Mouse (Mus musculus) hindbrain, embryonic 15.5 days (tissue): ENCODE measurements around the gene St6galnac4. TPM values are rescaled to one million over a fixed set of nuclear protein-coding genes. Genes with fewer than 3 reads are reported as not detected.

Experiments used
- ATAC-seq: fragments of 200-750 bp; cut with Nextera tagmentation; 2 replicates; pipeline ENCODE4 v1.8.0; 2017; ENCODE audit warnings: low read depth, moderate number of reproducible peaks, moderate TSS enrichment; ENCODE audit not compliant: low FRiP score
- H3K27ac ChIP-seq: fragments of 300-500 bp; sonication (generic); replicated peaks from 2 replicates; pipeline ENCODE4 v1.5.1; 2015; ENCODE audit warnings: mild to moderate bottlenecking, inconsistent platforms
- H3K27me3 ChIP-seq: fragments of 300-500 bp; sonication (generic); 2 replicates; pipeline ENCODE4 v1.6.1; 2015; ENCODE audit warnings: control low read depth, inconsistent platforms
- H3K36me3 ChIP-seq: fragments of 300-500 bp; sonication (generic); 2 replicates; pipeline ENCODE4 v1.6.1; 2015; ENCODE audit warnings: control low read depth, inconsistent platforms
- H3K4me1 ChIP-seq: fragments of 300-500 bp; sonication (generic); replicated peaks from 2 replicates; pipeline ENCODE4 v1.6.1; 2015; ENCODE audit warnings: control low read depth, inconsistent platforms
- H3K4me2 ChIP-seq: fragments of 300-500 bp; sonication (generic); 2 replicates; pipeline ENCODE4 v1.6.1; 2015; ENCODE audit warnings: moderate library complexity, mild to moderate bottlenecking, inconsistent platforms
- H3K4me3 ChIP-seq: fragments of 300-500 bp; sonication (generic); 2 replicates; pipeline ENCODE4 v1.5.1; 2015; ENCODE audit warnings: mild to moderate bottlenecking, inconsistent platforms
- H3K9ac ChIP-seq: fragments of 300-500 bp; sonication (generic); 2 replicates; pipeline ENCODE4 v1.6.1; 2015; ENCODE audit warnings: inconsistent platforms
- H3K9me3 ChIP-seq: fragments of 300-500 bp; sonication (generic); 2 replicates; pipeline ENCODE4 v1.6.1; 2016; ENCODE audit warnings: control low read depth, inconsistent platforms
- WGBS: fragments of 180-500 bp; shearing (Covaris S2); methylation state at CpG from one replicate; pipeline ENCODE4 v1.1.7; 2015; 5-methylcytosine and 5-hydroxymethylcytosine counted together
- polyA plus RNA-seq: library from polyadenylated mRNA; unstranded; fragments of >200 nt; fragmentation: Nextera tagmentation; extraction: Ambion mirVana; gene quantifications from 2 replicates; pipeline ENCODE4 v1.2.1, GENCODE M21; 2015

The St6galnac4 gene
- polyA plus RNA-seq, 1 experiment from 2014 or later: 41.9 TPM

- Histone ChIP-seq H3K27ac (no peak overlapping the region), H3K9ac (no peak overlapping the region), H3K27me3 (no peaks in the 10 kb centered on the region), H3K9me3 (no peaks in the 10 kb centered on the region), H3K4me2 (no peak overlapping the region), H3K4me1 (peaks cover 32% of the 10 kb centered on the region), H3K4me3 (no peak overlapping the region), H3K36me3 (peaks cover 4% of the 10 kb centered on the region; the same call in 1 of the 2 replicates)
- 48% methylated on average over 7 of the region's 7 CpGs for WGBS
- no peak for ATAC-seq
Observed at GRCm38 (mm10) chr2:32631737-32632394, 45.0 kb downstream of the St6galnac4 start.

- no peaks in the 10 kb centered on the region for H3K27me3 ChIP-seq
- peaks cover 14% of the 10 kb centered on the region for H3K4me1 ChIP-seq
- 63% methylated on average over 5 of the region's 5 CpGs for WGBS
- peaks cover 4% of the 10 kb centered on the region; the same call in 1 of the 2 replicates for H3K36me3 ChIP-seq
- H3K27ac ChIP-seq: no peak overlapping the region
- ATAC-seq: no peak
- no peaks in the 10 kb centered on the region for H3K9me3 ChIP-seq
- H3K9ac ChIP-seq: no peak overlapping the region
- H3K4me3 ChIP-seq: no peak overlapping the region
- no peak overlapping the region for H3K4me2 ChIP-seq
Observed at GRCm38 (mm10) chr2:32633660-32634059, 46.8 kb downstream of the St6galnac4 start.

GRCm38 (mm10) chr2:32634277-32635105 is 47.6 kb downstream of the St6galnac4 start:
- H3K9me3 ChIP-seq: no peaks in the 10 kb centered on the region
- H3K9ac ChIP-seq: no peak overlapping the region
- H3K27ac ChIP-seq: no peak overlapping the region
- H3K4me2 ChIP-seq: no peak overlapping the region
- H3K4me3 ChIP-seq: no peak overlapping the region
- H3K4me1 ChIP-seq: peaks cover 6% of the 10 kb centered on the region
- WGBS: 88% methylated on average over 10 of the region's 10 CpGs
- H3K36me3 ChIP-seq: peaks cover 4% of the 10 kb centered on the region; the same call in 1 of the 2 replicates
- H3K27me3 ChIP-seq: no peaks in the 10 kb centered on the region
- no peak for ATAC-seq

GRCm38 (mm10) chr2:32636617-32637016 is 49.7 kb downstream of the St6galnac4 start:
- Histone ChIP-seq H3K27me3 (no peaks in the 10 kb centered on the region), H3K4me3 (no peak overlapping the region), H3K4me1 (no peaks in the 10 kb centered on the region; the same call in 1 of the 2 replicates), H3K9me3 (no peaks in the 10 kb centered on the region), H3K36me3 (peaks cover 4% of the 10 kb centered on the region; the same call in 1 of the 2 replicates), H3K4me2 (no peak overlapping the region), H3K27ac (no peak overlapping the region), H3K9ac (no peak overlapping the region)
- WGBS: 84% methylated on average over 7 of the region's 7 CpGs
- ATAC-seq: no peak

GRCm38 (mm10) chr2:32637778-32638281 is 50.9 kb downstream of the St6galnac4 start:
- Histone ChIP-seq H3K4me2 (no peak overlapping the region), H3K4me3 (no peak overlapping the region), H3K4me1 (peaks cover 2% of the 10 kb centered on the region; the same call in 1 of the 2 replicates), H3K9me3 (no peaks in the 10 kb centered on the region), H3K9ac (no peak overlapping the region), H3K27me3 (no peaks in the 10 kb centered on the region), H3K36me3 (peaks cover 4% of the 10 kb centered on the region; the same call in 1 of the 2 replicates), H3K27ac (no peak overlapping the region)
- ATAC-seq: peak; percentile 49; the same call in 1 of the 2 replicates
- WGBS: 31% methylated on average over 11 of the region's 11 CpGs

- WGBS: 95% methylated on average over 1 of the region's 1 CpGs
- no peak for ATAC-seq
- Histone ChIP-seq H3K4me1 (peaks cover 5% of the 10 kb centered on the region; the same call in 1 of the 2 replicates), H3K9me3 (no peaks in the 10 kb centered on the region), H3K9ac (no peak overlapping the region), H3K36me3 (no peaks in the 10 kb centered on the region), H3K4me2 (no peak overlapping the region), H3K27me3 (no peaks in the 10 kb centered on the region), H3K4me3 (no peak overlapping the region), H3K27ac (no peak overlapping the region)
Observed at GRCm38 (mm10) chr2:32639632-32640031, 52.7 kb downstream of the St6galnac4 start.

- WGBS: 68% methylated on average over 6 of the region's 6 CpGs
- no peak overlapping the region for H3K4me3 ChIP-seq
Observed at GRCm38 (mm10) chr2:32640550-32641051, 53.7 kb downstream of the St6galnac4 start.

GRCm38 (mm10) chr2:32641810-32642209 is 54.9 kb downstream of the St6galnac4 start:
- Histone ChIP-seq H3K9ac (no peak overlapping the region), H3K27me3 (no peaks in the 10 kb centered on the region), H3K36me3 (no peaks in the 10 kb centered on the region), H3K4me2 (no peak overlapping the region), H3K27ac (no peak overlapping the region), H3K4me1 (0 out of 2 replicates have a peak, but pooled peaks cover 5% of the 10 kb centered on the region), H3K9me3 (no peaks in the 10 kb centered on the region), H3K4me3 (no peak overlapping the region)
- no peak for ATAC-seq
- WGBS: 86% methylated on average over 5 of the region's 5 CpGs

More at GRCm38 (mm10) chr2:32640550-32641051, 53.7 kb downstream of the St6galnac4 start:
- Histone ChIP-seq H3K4me2 (no peak overlapping the region), H3K36me3 (no peaks in the 10 kb centered on the region), H3K9ac (no peak overlapping the region), H3K27ac (no peak overlapping the region), H3K27me3 (no peaks in the 10 kb centered on the region), H3K4me1 (0 out of 2 replicates have a peak, but pooled peaks cover 5% of the 10 kb centered on the region), H3K9me3 (no peaks in the 10 kb centered on the region)
- no peak for ATAC-seq

- Histone ChIP-seq H3K36me3 (no peaks in the 10 kb centered on the region), H3K9me3 (no peaks in the 10 kb centered on the region), H3K4me3 (no peak overlapping the region), H3K9ac (no peak overlapping the region), H3K27ac (no peak overlapping the region; the same call in 1 of the 2 replicates), H3K4me2 (no peak overlapping the region), H3K4me1 (0 out of 2 replicates have a peak, but pooled peaks cover 5% of the 10 kb centered on the region), H3K27me3 (no peaks in the 10 kb centered on the region)
- ATAC-seq: no peak
- WGBS: 67% methylated on average over 7 of the region's 7 CpGs
Observed at GRCm38 (mm10) chr2:32642813-32643212, 55.9 kb downstream of the St6galnac4 start.

GRCm38 (mm10) chr2:32644083-32644482 is 57.2 kb downstream of the St6galnac4 start:
- ATAC-seq: no peak
- Histone ChIP-seq H3K9me3 (no peaks in the 10 kb centered on the region), H3K27ac (no peak overlapping the region), H3K36me3 (no peaks in the 10 kb centered on the region), H3K4me1 (0 out of 2 replicates have a peak, but pooled peaks cover 5% of the 10 kb centered on the region), H3K4me2 (no peak overlapping the region), H3K27me3 (no peaks in the 10 kb centered on the region), H3K9ac (no peak overlapping the region), H3K4me3 (no peak overlapping the region)
- WGBS: 87% methylated on average over 9 of the region's 9 CpGs

GRCm38 (mm10) chr2:32644799-32645475 is 58.0 kb downstream of the St6galnac4 start:
- no peaks in the 10 kb centered on the region for H3K9me3 ChIP-seq
- ATAC-seq: no peak
- 0 out of 2 replicates have a peak, but pooled peaks cover 5% of the 10 kb centered on the region for H3K4me1 ChIP-seq
- H3K36me3 ChIP-seq: no peaks in the 10 kb centered on the region
- H3K27me3 ChIP-seq: no peaks in the 10 kb centered on the region
- no peak overlapping the region for H3K4me3 ChIP-seq
- no peak overlapping the region for H3K27ac ChIP-seq
- WGBS: 85% methylated on average over 8 of the region's 8 CpGs
- no peak overlapping the region for H3K9ac ChIP-seq
- no peak overlapping the region for H3K4me2 ChIP-seq
